Mouse (Mus musculus) kidney, embryonic 16.5 days (tissue): ENCODE results near the gene Fam149b. TPM values are rescaled to one million over a fixed set of nuclear protein-coding genes. Genes with fewer than 3 reads are reported as not detected.
"Not testable (repeated sequence)": the region's sequence is repeated elsewhere in the genome, so short reads cannot be mapped to it uniquely, and the experiment has no call there.

Experiments
- ATAC-seq: fragments of 200-750 bp; cut with Nextera tagmentation; 2 replicates; pipeline ENCODE4 v1.8.0; 2017; ENCODE audit warnings: moderate TSS enrichment; ENCODE audit not compliant: low FRiP score, low TSS enrichment
- H3K27ac ChIP-seq: fragments of 300-500 bp; sonication (generic); 2 replicates; pipeline ENCODE4 v1.5.1; 2014; ENCODE audit warnings: low read length
- H3K27me3 ChIP-seq: fragments of 300-500 bp; sonication (generic); 2 replicates; pipeline ENCODE4 v1.6.1; 2014; ENCODE audit warnings: low read length, control low read depth, mixed read lengths; ENCODE audit not compliant: insufficient read depth
- H3K36me3 ChIP-seq: fragments of 300-500 bp; sonication (generic); 2 replicates; pipeline ENCODE4 v1.6.1; 2014; ENCODE audit warnings: low read length, control low read depth, mixed read lengths; ENCODE audit not compliant: insufficient read depth
- H3K4me1 ChIP-seq: fragments of 300-500 bp; sonication (generic); 2 replicates; pipeline ENCODE4 v1.6.1; 2014; ENCODE audit warnings: low read length, control low read depth, mixed read lengths; ENCODE audit not compliant: insufficient read depth
- H3K4me2 ChIP-seq: fragments of 300-500 bp; sonication (generic); replicated peaks from 2 replicates; pipeline ENCODE4 v1.6.1; 2014; ENCODE audit warnings: low read depth, low read length
- H3K4me3 ChIP-seq: fragments of 300-500 bp; sonication (generic); 2 replicates; pipeline ENCODE4 v1.5.1; 2014; ENCODE audit warnings: mild to moderate bottlenecking, low read length
- H3K9ac ChIP-seq: fragments of 300-500 bp; sonication (generic); replicated peaks from 2 replicates; pipeline ENCODE4 v1.6.1; 2014; ENCODE audit warnings: low read length
- H3K9me3 ChIP-seq: fragments of 300-500 bp; sonication (generic); 2 replicates; pipeline ENCODE4 v1.6.1; 2016; ENCODE audit warnings: low read length, control low read depth
- WGBS: fragments of 180-500 bp; shearing (Covaris S2); extraction: QIAGEN DNeasy Blood & Tissue Kit; methylation state at CpG from one replicate; pipeline ENCODE4 v1.1.7; 2014; 5-methylcytosine and 5-hydroxymethylcytosine counted together
- polyA plus RNA-seq: library from polyadenylated mRNA; unstranded; fragments of >200 nt; fragmentation: Nextera tagmentation; extraction: Ambion mirVana; gene quantifications from 2 replicates; pipeline ENCODE4 v1.2.1, GENCODE M21; 2015

Gene Fam149b
- 36.9 TPM in 2 replicates for polyA plus RNA-seq

GRCm38 (mm10) chr14:20347991-20348541, at the start of gene Fam149b, which contains the start of gene Ecd:
TSS of gene Fam149b (plus strand) at chr14:20348162.
TSS of gene Ecd (minus strand) at chr14:20348121.
- H3K4me1 ChIP-seq, result peaks cover 18% of the 10 kb centered on the region
- 1% methylated on average over 42 of the region's 42 CpGs for WGBS
- ATAC-seq, result peak; percentile 99
- no peaks in the 10 kb centered on the region for H3K27me3 ChIP-seq
- H3K4me3 ChIP-seq, result peak within 1 kb of the TSS; percentile 72
- peaks cover 13% of the 10 kb centered on the region for H3K36me3 ChIP-seq
- no peaks in the 10 kb centered on the region for H3K9me3 ChIP-seq
- H3K27ac ChIP-seq, result peak within 1 kb of the TSS; percentile 93
- peak within 1 kb of the TSS; percentile 77 for H3K4me2 ChIP-seq
- H3K9ac ChIP-seq, result peak within 1 kb of the TSS; percentile 98

GRCm38 (mm10) chr14:20305085-20305484, 42.9 kb upstream of the Fam149b start:
- not testable (repeated sequence) for H3K9me3 ChIP-seq, ATAC-seq, H3K4me1 ChIP-seq, H3K9ac ChIP-seq, H3K4me3 ChIP-seq, H3K4me2 ChIP-seq, H3K27ac ChIP-seq, H3K27me3 ChIP-seq
- 75% methylated on average over 2 of the region's 2 CpGs for WGBS
- H3K36me3 ChIP-seq, result peaks cover 21% of the 10 kb centered on the region

DNA sequence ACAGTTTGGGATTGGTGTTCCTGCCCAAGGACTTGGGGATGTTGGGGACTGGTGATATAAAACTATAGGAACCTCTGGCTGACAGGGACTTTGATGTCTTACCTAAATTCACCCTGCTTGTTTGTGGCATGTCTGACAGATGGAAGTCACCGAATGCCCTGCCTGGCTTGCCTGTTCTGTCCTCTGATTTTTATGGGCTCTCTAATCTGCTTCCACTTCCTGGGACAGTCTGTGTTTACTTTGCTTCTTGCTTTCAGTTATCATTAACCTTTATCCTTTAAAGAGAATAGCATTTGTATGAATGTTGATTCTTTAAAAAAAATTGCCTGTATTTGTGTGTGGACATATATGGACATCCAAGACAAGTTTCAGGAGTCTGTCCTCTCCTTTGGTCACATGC, 32.8 kb upstream of the Fam149b start:
- Histone ChIP-seq H3K4me2 (no peak overlapping the region), H3K4me3 (no peak overlapping the region), H3K9ac (no peak overlapping the region), H3K27me3 (no peaks in the 10 kb centered on the region), H3K36me3 (peaks cover 10% of the 10 kb centered on the region), H3K9me3 (no peaks in the 10 kb centered on the region), H3K27ac (no peak overlapping the region), H3K4me1 (no peaks in the 10 kb centered on the region)
- 41% methylated on average over 1 of the region's 1 CpGs for WGBS
- no peak for ATAC-seq

DNA sequence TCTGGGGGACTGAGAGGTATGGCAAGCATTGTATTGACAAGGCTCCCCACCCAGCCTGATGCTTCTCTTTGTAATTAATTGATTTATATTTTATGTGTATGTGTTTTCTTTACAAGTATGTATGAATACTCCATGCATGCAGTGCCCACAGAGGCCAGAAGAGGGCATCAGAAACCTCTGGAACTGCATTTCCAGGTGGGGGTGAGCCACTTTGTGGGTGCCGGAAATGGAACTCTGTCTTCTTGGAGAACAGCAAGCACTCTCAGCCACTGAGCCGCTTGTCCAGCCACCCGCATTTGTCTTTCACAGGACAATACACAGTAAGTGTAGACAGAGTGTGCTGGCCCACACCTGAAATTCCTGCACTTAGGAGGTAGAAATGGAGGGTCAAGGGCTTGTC, 28.5 kb upstream of the Fam149b start:
- Histone ChIP-seq H3K36me3 (peaks cover 33% of the 10 kb centered on the region), H3K9ac (no peak overlapping the region), H3K27ac (no peak overlapping the region), H3K4me3 (no peak overlapping the region), H3K4me2 (no peak overlapping the region), H3K27me3 (no peaks in the 10 kb centered on the region), H3K4me1 (no peaks in the 10 kb centered on the region), H3K9me3 (no peaks in the 10 kb centered on the region)
- WGBS, result 85% methylated on average over 3 of the region's 3 CpGs
- no peak for ATAC-seq

DNA sequence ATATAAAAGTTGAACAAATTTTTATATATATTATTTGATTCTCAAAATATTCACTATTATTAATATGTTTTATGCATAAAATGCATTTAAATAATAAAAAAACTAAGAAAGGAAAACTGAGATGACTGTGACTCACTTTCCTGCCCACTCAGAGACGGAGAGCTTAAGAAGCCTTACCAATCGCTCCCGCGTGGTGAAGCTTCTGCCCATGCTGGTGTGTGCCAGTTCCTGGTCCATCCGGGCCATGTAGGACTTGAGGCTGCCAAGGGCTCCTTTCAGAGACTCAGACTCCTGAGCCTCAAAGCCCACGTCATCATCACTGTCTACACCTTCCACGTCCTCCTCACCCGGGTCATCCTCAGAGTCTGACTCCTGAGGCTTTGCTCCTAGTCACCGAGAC, 23.8 kb upstream of the Fam149b start:
- no peak overlapping the region for H3K9ac ChIP-seq
- no peaks in the 10 kb centered on the region for H3K9me3 ChIP-seq
- ATAC-seq, result no peak
- no peak overlapping the region for H3K4me2 ChIP-seq
- H3K4me3 ChIP-seq, result no peak overlapping the region
- H3K36me3 ChIP-seq, result peaks cover 57% of the 10 kb centered on the region
- H3K27me3 ChIP-seq, result no peaks in the 10 kb centered on the region
- no peaks in the 10 kb centered on the region for H3K4me1 ChIP-seq
- H3K27ac ChIP-seq, result no peak overlapping the region
- 93% methylated on average over 9 of the region's 9 CpGs for WGBS

DNA sequence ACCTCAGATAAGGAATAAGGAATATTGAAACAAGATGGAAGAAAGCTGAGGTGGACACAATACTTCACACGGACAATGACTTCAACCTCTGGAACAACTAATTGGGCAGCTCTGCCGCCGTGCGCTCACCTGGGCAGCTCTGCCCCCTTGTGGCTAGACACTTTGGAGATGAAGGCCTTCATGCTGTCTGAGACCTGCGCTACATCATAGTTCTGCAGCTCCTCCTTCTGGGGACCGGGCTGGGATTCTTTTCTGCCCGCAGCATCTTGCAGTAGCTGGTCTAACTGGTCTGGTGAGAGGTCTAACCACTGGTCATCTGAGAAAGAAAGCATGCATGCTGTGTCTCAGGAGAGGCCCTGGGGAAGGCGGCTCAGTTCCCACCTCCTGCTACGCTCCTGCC, 19.5 kb upstream of the Fam149b start:
- H3K4me1 ChIP-seq, result no peaks in the 10 kb centered on the region
- H3K27me3 ChIP-seq, result no peaks in the 10 kb centered on the region
- H3K4me2 ChIP-seq, result no peak overlapping the region
- ATAC-seq, result no peak
- H3K9me3 ChIP-seq, result no peaks in the 10 kb centered on the region
- 70% methylated on average over 9 of the region's 9 CpGs for WGBS
- no peak overlapping the region for H3K4me3 ChIP-seq
- no peak overlapping the region for H3K27ac ChIP-seq
- H3K36me3 ChIP-seq, result peaks cover 48% of the 10 kb centered on the region
- H3K9ac ChIP-seq, result no peak overlapping the region

DNA sequence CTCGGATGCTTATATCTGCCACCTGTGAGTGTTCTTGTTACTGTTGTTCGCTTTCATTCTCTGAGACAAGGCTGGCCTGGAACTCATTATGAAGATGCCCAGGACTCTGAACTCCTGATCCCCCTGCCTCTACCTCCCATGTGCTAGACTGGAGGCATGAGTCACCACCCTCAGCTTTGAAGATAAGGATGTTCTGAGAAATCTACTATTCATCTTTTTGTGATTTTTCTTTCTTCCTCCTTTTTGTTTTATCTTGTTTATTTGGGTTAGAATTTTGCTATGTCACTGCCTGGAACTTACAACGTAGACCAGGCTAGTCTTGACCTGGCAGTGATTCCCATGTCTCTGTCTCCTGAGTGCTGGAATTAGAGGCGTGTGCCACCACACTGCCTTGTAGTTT, 16.6 kb upstream of the Fam149b start:
- Histone ChIP-seq H3K9me3 (no peaks in the 10 kb centered on the region), H3K4me3 (no peak overlapping the region), H3K36me3 (peaks cover 44% of the 10 kb centered on the region), H3K27ac (no peak overlapping the region), H3K4me1 (no peaks in the 10 kb centered on the region), H3K4me2 (no peak overlapping the region), H3K27me3 (no peaks in the 10 kb centered on the region), H3K9ac (no peak overlapping the region)
- WGBS, result 93% methylated on average over 4 of the region's 4 CpGs
- ATAC-seq, result no peak

- 97% methylated on average over 5 of the region's 5 CpGs for WGBS
- Histone ChIP-seq H3K27me3 (no peaks in the 10 kb centered on the region), H3K36me3 (peaks cover 43% of the 10 kb centered on the region), H3K4me3 (no peak overlapping the region), H3K9me3 (no peaks in the 10 kb centered on the region), H3K4me1 (no peaks in the 10 kb centered on the region), H3K27ac (no peak overlapping the region), H3K4me2 (no peak overlapping the region), H3K9ac (no peak overlapping the region)
- ATAC-seq, result no peak
Measured at GRCm38 (mm10) chr14:20339415-20339814, 8.5 kb upstream of the Fam149b start.

- no peak for ATAC-seq
- 89% methylated on average over 8 of the region's 8 CpGs for WGBS
- peaks cover 43% of the 10 kb centered on the region for H3K36me3 ChIP-seq
Measured at GRCm38 (mm10) chr14:20340149-20340548, 7.8 kb upstream of the Fam149b start.

GRCm38 (mm10) chr14:20340866-20341265, 7.1 kb upstream of the Fam149b start:
- no peak for ATAC-seq
- no peak overlapping the region for H3K4me2 ChIP-seq
- H3K36me3 ChIP-seq, result peaks cover 39% of the 10 kb centered on the region
- 82% methylated on average over 7 of the region's 7 CpGs for WGBS
- H3K27me3 ChIP-seq, result no peaks in the 10 kb centered on the region
- H3K4me3 ChIP-seq, result no peak overlapping the region
- no peak overlapping the region for H3K9ac ChIP-seq
- no peaks in the 10 kb centered on the region for H3K9me3 ChIP-seq
- no peaks in the 10 kb centered on the region for H3K4me1 ChIP-seq
- no peak overlapping the region for H3K27ac ChIP-seq

More at GRCm38 (mm10) chr14:20340149-20340548, 7.8 kb upstream of the Fam149b start:
- Histone ChIP-seq H3K27me3 (no peaks in the 10 kb centered on the region), H3K4me1 (no peaks in the 10 kb centered on the region), H3K9me3 (no peaks in the 10 kb centered on the region), H3K27ac (no peak overlapping the region), H3K4me3 (no peak overlapping the region), H3K4me2 (no peak overlapping the region), H3K9ac (no peak overlapping the region)
